Mouse (Mus musculus) spleen, adult 2 months (tissue): ENCODE measurements around the gene Mcat.

Experiments used
- CTCF ChIP-seq: fragments of 200-500 bp; IDR thresholded peaks from 2 replicates; pipeline ENCODE4 v1.5.1; 2011; ENCODE audit warnings: mild to moderate bottlenecking, inconsistent platforms; ENCODE audit not compliant: insufficient read depth, insufficient read length, insufficient replicate concordance; ENCODE audit errors: extremely low read depth
- POLR2A ChIP-seq: fragments of 200-500 bp; IDR thresholded peaks from 2 replicates; pipeline ENCODE4 v1.6.1; 2011; ENCODE audit warnings: low read depth, low read length, inconsistent platforms

GRCm38 (mm10) chr15:83595364-83595711 lies 31.8 kb upstream of the Mcat start:
- TF ChIP-seq CTCF (no peak), POLR2A (no peak)
